Mouse (Mus musculus): Measurements from ENCODE around the gene Lhfpl2. TPM values are rescaled to one million over a fixed set of nuclear protein-coding genes. Genes with fewer than 3 reads are reported as not detected.

Gene Lhfpl2
- polyA plus RNA-seq, 1 experiment from 2014 or later, result 10.2 TPM

DNA sequence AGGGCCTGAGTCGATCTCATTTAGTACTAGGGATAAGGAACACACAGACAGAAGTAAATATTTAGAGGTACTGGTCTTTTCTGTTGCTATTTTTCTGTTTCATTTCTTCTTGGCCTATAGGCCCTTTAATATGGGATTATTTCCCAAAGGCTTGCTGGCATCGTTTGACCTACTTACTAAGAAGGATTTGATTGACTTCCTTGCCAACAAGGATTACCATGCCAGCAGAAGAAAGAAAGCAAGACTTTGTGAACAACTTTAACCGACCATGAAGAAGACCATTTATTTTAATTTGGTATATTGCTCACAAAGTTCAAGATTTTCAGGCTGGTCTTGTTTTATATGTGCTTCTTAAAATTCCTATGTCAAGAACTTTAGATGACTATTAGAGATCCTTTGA is 42.8 kb downstream of the Lhfpl2 start:
- no peak for ATAC-seq
- Histone ChIP-seq H3K4me1 (replicated peaks; ENCODE audit: control insufficient read depth, insufficient read depth, low read length) (peaks cover under 1% of the 10 kb centered on the region; the same call in 1 of the 2 replicates), H3K27me3 (replicated peaks; ENCODE audit: control insufficient read depth, insufficient read depth, low read length) (no peaks in the 10 kb centered on the region), H3K4me3 (ENCODE audit: low read depth, low read length) (no peak overlapping the region), H3K9ac (ENCODE audit: low read depth, low read length) (no peak overlapping the region), H3K36me3 (ENCODE audit: control insufficient read depth, insufficient read depth) (no peaks in the 10 kb centered on the region), H3K9me3 (ENCODE audit: control insufficient read depth) (no peaks in the 10 kb centered on the region), H3K27ac (ENCODE audit: low read depth, low read length) (no peak overlapping the region), H3K4me2 (replicated peaks; ENCODE audit: low read depth) (no peak overlapping the region)
- 79% methylated on average over 3 of the region's 3 CpGs for WGBS
- TF ChIP-seq CTCF (IDR thresholded peaks at IDR 0.05; ENCODE audit: low read depth), result no peak

DNA sequence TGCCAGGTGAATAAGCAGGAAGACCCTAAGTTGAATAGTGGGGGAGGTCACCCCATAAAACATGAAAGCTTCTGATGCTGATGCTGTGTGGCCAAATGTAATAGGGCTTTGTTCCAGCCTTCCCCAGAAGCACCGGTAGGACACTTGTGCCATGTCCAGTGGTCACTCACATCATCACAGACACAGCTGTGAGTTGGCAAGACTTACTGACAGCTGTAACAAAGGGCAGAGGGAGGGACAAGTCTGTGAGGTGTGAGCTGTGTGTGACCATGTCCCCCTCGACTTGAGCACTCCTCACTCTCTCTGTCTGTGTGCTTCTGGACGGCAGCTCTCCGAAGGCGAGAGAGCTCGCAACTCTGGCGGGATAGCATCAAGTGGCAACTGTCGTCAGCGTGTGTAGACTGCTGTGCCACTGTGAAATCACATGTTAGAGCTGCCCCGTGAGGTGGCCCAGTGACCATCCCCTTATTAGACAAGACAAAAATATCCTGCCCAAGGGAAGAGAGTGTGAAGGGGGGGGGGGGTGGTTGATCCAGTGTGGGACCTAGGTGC is 43.5 kb downstream of the Lhfpl2 start:
- H3K27me3 ChIP-seq (replicated peaks; ENCODE audit: control insufficient read depth, insufficient read depth, low read length), result no peaks in the 10 kb centered on the region
- H3K27ac ChIP-seq (ENCODE audit: low read depth, low read length), result no peak overlapping the region
- no peak overlapping the region for H3K4me3 ChIP-seq (ENCODE audit: low read depth, low read length)
- H3K36me3 ChIP-seq (ENCODE audit: control insufficient read depth, insufficient read depth), result no peaks in the 10 kb centered on the region
- H3K9ac ChIP-seq (ENCODE audit: low read depth, low read length), result no peak overlapping the region
- H3K9me3 ChIP-seq (ENCODE audit: control insufficient read depth), result no peaks in the 10 kb centered on the region
- 93% methylated on average over 10 of the region's 10 CpGs for WGBS
- H3K4me2 ChIP-seq (replicated peaks; ENCODE audit: low read depth), result no peak overlapping the region
- ATAC-seq, result no peak
- H3K4me1 ChIP-seq (replicated peaks; ENCODE audit: control insufficient read depth, insufficient read depth, low read length), result no peaks in the 10 kb centered on the region; the same call in 1 of the 2 replicates
- no peak for TF ChIP-seq CTCF (IDR thresholded peaks at IDR 0.05; ENCODE audit: low read depth)

DNA sequence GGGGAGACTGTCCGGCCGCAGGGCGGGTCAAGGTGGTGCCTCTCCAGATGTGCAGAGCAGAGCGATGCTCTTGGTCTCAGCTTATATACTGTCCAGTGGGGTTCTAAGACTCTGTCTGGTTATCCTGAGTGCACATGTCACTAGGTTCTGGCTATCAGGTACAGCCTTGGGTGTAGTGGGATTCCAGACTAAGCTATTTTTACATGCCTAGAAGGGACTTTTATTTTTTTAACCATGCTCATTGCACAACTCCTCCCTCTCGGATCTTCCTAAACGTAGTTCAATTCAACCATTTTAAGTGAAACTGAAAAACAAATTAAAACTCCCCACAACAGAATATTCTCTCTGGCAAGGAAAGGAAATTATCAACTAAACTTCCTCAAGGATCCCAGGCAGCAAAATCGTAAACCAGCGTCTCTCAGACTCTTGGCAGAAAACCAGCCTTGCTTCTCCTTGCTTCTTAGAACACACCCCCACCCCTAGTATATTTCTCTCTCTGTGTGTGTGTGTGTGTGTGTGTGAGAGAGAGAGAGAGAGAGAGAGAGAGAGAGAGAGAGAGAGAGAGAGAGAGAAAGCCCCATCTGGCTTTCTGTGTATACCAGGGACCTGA is 47.4 kb downstream of the Lhfpl2 start:
- Histone ChIP-seq H3K36me3 (ENCODE audit: control insufficient read depth, insufficient read depth) (no peaks in the 10 kb centered on the region), H3K9ac (ENCODE audit: low read depth, low read length) (no peak overlapping the region), H3K27me3 (replicated peaks; ENCODE audit: control insufficient read depth, insufficient read depth, low read length) (no peaks in the 10 kb centered on the region), H3K4me2 (replicated peaks; ENCODE audit: low read depth) (peak overlapping the region; percentile 17; the same call in 1 of the 2 replicates), H3K4me1 (replicated peaks; ENCODE audit: control insufficient read depth, insufficient read depth, low read length) (no peaks in the 10 kb centered on the region; the same call in 1 of the 2 replicates), H3K9me3 (ENCODE audit: control insufficient read depth) (no peaks in the 10 kb centered on the region), H3K27ac (ENCODE audit: low read depth, low read length) (no peak overlapping the region), H3K4me3 (ENCODE audit: low read depth, low read length) (no peak overlapping the region)
- no peak for ATAC-seq
- WGBS, result 51% methylated on average over 8 of the region's 8 CpGs
- no peak for TF ChIP-seq CTCF (IDR thresholded peaks at IDR 0.05; ENCODE audit: low read depth)

DNA sequence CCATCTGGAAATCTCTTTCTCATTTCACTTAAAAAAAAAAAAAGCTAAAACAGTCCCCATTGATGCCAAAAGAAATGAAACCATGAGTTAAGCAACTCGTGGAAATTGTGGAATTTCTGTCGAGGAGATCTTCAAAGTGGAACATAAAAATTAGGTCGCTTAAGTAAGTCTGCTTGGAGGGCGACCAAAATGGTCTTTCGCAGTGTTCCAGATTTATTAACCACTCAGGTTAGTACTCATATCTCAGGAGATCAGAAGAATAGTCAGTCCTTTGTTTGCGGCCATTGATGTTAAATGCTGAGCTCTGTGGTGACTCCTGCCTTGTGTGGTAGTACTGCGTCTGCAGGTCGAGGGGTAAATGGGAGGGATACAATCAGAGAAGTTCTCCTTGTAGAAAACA is 48.8 kb downstream of the Lhfpl2 start:
- H3K4me3 ChIP-seq (ENCODE audit: low read depth, low read length), result no peak overlapping the region
- no peak for TF ChIP-seq CTCF (IDR thresholded peaks at IDR 0.05; ENCODE audit: low read depth)
- H3K4me1 ChIP-seq (replicated peaks; ENCODE audit: control insufficient read depth, insufficient read depth, low read length), result no peaks in the 10 kb centered on the region; the same call in 1 of the 2 replicates
- no peak overlapping the region for H3K9ac ChIP-seq (ENCODE audit: low read depth, low read length)
- no peak overlapping the region for H3K27ac ChIP-seq (ENCODE audit: low read depth, low read length)
- WGBS, result 86% methylated on average over 8 of the region's 8 CpGs
- H3K27me3 ChIP-seq (replicated peaks; ENCODE audit: control insufficient read depth, insufficient read depth, low read length), result no peaks in the 10 kb centered on the region
- H3K4me2 ChIP-seq (replicated peaks; ENCODE audit: low read depth), result no peak overlapping the region
- no peaks in the 10 kb centered on the region for H3K36me3 ChIP-seq (ENCODE audit: control insufficient read depth, insufficient read depth)
- no peaks in the 10 kb centered on the region for H3K9me3 ChIP-seq (ENCODE audit: control insufficient read depth)
- ATAC-seq, result no peak

DNA sequence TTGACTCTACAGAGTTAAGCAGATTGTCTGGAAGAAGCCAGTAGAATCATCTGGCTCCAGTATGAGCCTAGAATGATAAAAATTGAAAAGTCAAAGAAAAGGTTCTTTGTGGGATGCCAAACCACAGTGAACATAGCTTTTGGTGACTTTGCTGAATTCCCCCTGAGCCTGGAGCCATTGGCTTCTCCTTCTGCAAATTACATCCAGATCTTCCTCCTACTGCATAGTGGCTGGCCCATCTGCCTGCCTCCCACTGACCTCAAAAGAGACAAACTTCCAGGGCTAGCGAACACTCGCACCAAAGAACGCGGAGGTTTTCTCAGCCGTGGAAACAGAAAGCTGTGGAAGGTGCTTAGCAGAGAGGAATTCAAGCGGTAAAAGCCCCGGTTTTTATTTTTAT is 49.4 kb downstream of the Lhfpl2 start:
- WGBS, result 92% methylated on average over 7 of the region's 7 CpGs
- H3K9me3 ChIP-seq (ENCODE audit: control insufficient read depth), result no peaks in the 10 kb centered on the region
- no peaks in the 10 kb centered on the region; the same call in 1 of the 2 replicates for H3K4me1 ChIP-seq (replicated peaks; ENCODE audit: control insufficient read depth, insufficient read depth, low read length)
- no peak overlapping the region for H3K27ac ChIP-seq (ENCODE audit: low read depth, low read length)
- 0 out of 2 replicates have a peak, but pooled peaks cover 3% of the 10 kb centered on the region for H3K36me3 ChIP-seq (ENCODE audit: control insufficient read depth, insufficient read depth)
- H3K4me2 ChIP-seq (replicated peaks; ENCODE audit: low read depth), result no peak overlapping the region
- no peak for ATAC-seq
- no peak overlapping the region for H3K9ac ChIP-seq (ENCODE audit: low read depth, low read length)
- H3K27me3 ChIP-seq (replicated peaks; ENCODE audit: control insufficient read depth, insufficient read depth, low read length), result no peaks in the 10 kb centered on the region
- TF ChIP-seq CTCF (IDR thresholded peaks at IDR 0.05; ENCODE audit: low read depth), result no peak
- H3K4me3 ChIP-seq (ENCODE audit: low read depth, low read length), result no peak overlapping the region

DNA sequence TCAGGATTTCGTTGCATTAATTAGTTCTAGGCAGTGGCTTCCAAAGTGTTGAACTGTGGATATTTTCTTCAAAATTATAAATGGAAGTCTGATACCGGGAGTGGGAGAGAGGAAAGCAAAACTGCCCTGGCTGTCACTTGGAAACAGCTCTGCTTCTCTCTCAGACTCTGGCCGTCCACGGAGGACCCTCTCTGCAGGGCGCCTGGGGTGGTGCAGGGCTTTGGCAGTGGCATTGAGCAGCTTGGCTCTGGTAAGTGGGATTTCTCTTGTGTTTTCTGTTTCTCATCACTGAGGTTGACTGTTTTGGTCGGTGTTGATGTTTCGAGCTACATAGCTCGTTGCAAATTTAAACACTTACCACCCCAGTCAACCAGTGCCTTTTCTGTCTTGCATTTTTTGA is 53.0 kb downstream of the Lhfpl2 start:
- WGBS, result 75% methylated on average over 8 of the region's 8 CpGs
- H3K4me3 ChIP-seq (ENCODE audit: low read depth, low read length), result no peak overlapping the region
- no peaks in the 10 kb centered on the region for H3K9me3 ChIP-seq (ENCODE audit: control insufficient read depth)
- no peak overlapping the region for H3K27ac ChIP-seq (ENCODE audit: low read depth, low read length)
- ATAC-seq, result no peak
- no peak overlapping the region for H3K9ac ChIP-seq (ENCODE audit: low read depth, low read length)
- no peaks in the 10 kb centered on the region for H3K27me3 ChIP-seq (replicated peaks; ENCODE audit: control insufficient read depth, insufficient read depth, low read length)
- no peaks in the 10 kb centered on the region; the same call in 1 of the 2 replicates for H3K4me1 ChIP-seq (replicated peaks; ENCODE audit: control insufficient read depth, insufficient read depth, low read length)
- no peak overlapping the region for H3K4me2 ChIP-seq (replicated peaks; ENCODE audit: low read depth)
- no peak for TF ChIP-seq CTCF (IDR thresholded peaks at IDR 0.05; ENCODE audit: low read depth)
- 0 out of 2 replicates have a peak, but pooled peaks cover 3% of the 10 kb centered on the region for H3K36me3 ChIP-seq (ENCODE audit: control insufficient read depth, insufficient read depth)

Data from intestine, postnatal 0 days (tissue).